Mouse (Mus musculus): ENCODE results near the gene Trmt1.

Trmt1 gene

GRCm38 (mm10) chr8:84709931-84710330, 23.8 kb downstream of the Trmt1 start:
- no peak for DNase-seq

- DNase-seq = peak in 1 of 2 experiments; percentile 69
These were observed 25.2 kb downstream of the Trmt1 start for GRCm38 (mm10) chr8:84711312-84711711.

DNA sequence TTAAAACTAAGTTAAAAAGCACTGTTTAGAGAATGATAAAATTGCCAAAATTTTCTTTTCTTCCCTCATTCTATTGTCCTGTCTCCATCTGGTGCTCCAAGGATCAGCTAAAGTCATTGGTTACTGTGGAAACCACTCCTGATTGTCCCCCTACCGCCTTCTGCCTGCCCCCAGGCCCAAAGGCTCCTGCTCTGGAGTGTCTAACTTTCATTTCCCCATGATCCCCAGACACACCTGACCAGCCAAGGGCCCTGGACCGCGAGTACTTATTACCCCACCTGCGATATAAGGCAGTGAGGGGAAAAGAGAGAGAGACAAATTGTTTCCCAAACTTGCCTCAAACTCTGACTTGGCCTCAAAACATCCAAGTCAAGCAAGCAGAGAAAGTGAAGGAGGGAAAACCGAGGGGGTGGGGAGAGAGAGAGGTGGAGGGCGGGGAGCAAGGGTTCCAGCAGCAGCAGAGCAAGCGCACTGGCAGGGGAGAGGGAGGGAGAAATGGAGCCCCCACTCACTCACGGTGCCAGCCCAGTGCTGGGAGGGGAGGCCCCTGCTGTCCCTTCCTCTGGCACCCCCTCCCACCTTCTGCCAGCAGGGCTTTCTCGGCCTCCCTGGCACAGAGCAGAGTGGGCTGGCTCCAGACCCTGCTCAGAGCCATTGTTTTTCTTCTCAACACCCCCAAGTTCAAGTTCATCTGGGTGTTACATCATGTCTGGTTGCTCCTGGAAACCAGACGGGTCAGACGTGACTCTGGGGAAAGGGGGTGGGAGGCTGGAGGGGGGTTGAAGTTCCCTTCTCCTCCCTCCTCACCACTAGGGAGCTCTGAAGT, 26.0 kb downstream of the Trmt1 start:
- peak; percentile 57 to 74 for DNase-seq

GRCm38 (mm10) chr8:84712759-84713120, 26.6 kb downstream of the Trmt1 start:
- DNase-seq = no peak

DNA sequence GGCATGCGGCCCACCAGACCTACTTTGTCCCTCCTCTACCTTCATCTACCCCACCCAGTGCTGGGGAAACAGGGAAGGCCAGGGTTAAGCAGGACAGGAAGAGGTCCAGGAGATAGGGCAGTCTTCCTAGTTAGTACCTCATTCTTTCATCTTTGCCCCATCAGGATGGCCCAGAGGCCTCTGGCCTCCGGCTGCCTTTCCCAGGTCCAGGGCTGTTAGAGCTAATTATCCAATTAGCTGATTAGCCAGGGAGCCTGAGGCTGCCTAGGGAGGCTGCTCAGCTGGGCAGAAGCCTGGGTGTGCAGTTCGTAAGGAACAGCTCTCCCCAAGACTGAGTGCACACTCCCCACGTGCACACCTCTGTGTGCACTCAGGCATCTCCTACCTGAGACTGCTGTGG, 27.3 kb downstream of the Trmt1 start:
- no peak for DNase-seq

GRCm38 (mm10) chr8:84714161-84714560, 28.1 kb downstream of the Trmt1 start:
- no peak for DNase-seq

DNA sequence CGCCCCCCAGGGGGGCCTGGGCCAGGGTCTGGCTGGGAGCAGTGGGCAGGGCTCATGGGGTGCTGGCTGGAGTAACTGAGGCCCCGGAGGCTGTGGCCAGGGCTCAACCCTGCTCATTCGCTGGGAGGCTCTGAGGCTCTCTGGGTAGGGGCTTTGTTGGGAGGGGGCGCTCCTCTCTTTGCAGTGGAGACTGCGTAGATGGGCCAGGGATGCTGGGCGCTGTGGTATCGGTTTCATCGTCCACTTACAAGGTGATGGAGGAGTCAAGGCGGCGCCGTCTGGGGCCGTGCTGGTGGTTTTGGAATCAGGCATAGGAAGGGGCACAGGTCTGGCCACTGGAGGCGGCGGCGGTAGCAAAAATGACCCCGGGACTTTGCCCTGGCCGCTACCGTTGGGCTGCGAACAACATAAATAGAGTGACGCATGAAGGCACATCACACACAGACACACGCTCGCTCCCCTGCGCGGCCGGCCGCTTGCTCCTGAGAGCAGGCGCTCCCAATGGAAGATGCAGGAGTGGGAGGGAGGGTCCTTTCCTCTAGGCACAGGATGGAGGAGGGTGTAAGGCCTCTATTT, 29.9 kb downstream of the Trmt1 start:
- DNase-seq = no peak

DNA sequence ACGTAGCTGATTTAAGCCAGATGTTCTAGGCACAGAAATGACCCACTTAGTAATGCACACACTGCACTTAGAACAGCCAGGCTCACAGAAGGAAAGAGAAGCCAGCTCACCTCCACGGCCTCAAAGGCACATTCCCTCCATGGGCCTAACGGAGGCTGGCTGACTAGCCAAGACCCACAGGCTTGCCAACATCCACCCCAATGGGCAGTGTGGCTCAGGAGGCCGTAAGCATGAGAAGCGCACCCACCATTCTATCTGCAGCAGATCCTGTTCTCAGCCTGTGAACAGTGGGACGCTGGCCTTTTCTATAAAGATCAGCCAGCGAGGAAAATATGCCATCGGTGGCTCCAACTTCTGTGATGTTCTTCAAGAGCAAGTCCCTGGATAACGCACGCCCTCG, 30.7 kb downstream of the Trmt1 start:
- DNase-seq = no peak

DNA sequence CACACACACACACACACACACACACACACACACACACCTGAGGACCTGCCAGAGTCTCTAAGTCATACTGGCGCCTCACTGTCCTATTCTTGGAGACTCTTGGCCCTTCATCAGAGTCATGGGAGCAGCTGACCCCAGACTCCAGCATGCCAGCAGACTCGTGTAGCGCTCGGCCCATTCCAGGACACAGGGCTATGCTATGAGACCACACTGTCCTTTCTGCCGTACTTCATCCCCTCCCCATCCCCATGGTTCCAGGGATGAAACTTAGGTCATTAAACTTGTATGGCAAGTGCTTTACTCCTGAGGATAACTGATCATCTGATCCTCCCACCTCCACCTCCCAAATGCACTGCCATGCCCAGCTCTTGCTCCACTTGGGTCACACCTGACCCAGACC, 32.4 kb downstream of the Trmt1 start:
- no peak for DNase-seq

DNA sequence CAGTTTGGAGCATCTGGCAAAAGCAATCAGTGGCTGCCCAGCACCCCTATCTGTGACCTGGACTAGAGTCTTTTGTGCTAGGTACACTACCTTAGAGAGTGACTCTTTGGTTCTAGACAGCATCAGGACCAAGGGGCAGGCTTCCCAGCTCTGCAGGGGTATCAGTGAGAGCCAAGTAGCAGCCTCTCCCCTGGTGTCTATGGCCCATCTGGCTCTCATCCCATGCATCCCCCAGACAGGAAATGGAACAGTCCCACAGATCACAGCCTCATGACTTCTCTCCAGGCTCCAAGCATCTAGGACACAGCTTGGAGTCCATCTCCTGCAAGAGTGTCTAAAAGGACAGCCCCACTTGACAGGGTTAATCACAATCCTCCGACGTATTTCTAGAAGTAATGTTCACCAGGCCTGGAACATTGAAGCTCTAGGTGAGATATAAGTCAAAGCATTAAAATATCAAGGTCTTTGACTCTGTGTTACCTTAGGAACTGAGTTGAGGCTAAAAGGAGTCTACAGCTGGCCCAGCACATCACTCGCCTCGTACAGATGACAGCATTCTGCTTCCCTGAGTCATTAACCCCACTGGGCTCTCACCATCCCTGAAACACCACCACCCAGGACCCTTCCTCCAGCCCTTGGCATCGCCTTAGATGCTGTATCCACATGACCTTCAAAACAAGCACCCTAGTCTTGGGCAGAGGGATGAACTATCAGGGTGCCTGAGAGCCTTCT, 33.0 kb downstream of the Trmt1 start:
- DNase-seq = no peak

DNA sequence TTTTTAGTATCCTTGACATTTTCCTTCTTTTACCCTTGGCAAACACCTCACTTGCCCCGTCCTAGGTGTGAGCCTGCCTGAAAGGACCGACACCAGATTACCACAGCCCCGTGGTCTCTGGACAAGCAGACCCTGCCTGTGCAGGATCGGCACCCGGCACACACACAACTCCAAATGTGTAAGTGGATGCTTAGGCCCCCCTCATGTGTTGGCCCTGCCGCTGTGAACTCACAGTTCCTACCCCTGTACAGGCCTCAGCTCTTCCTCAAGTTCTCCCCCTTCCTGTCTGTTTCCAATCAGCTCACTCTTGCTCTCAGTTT, 36.4 kb downstream of the Trmt1 start:
- no peak for DNase-seq

DNA sequence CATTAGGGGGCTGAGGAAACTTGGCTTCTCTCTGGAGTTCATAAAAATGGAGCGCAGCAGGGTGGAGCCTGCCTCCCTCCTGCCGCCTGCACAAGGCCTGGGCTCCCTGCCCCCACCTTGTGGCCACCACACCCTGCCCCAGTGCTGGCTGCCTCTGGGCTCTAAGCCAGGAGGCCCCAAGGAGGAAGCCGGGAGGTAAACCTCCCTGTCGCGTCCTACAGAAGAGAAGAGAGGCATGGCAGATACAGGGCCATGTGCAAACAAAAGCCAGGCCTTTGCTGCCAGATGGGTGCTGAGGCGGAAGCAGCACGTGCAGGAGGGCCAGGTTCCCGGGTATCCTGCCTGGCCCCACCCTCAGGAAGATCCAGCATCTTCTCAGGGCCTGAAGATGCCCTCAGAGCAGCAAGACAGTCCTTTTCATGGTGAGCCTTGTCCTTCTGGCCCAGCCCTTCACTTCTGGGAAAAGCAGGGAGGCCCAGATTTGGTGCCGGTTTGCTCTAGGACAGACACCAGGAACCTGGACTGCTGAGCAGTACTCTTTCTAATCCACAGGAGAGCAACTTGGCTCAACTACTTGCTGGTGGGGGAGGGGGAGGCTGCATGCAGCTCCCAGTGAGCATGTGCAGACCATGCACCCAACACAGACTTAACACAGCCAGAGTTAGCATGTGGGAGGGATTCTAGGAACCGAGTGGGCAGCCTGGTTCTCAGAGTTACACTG, 36.9 kb downstream of the Trmt1 start, which contains the start of gene G430095P16Rik:
Gene G430095P16Rik (plus strand): TSS at position 158 of the 721 bp plus-strand sequence.
- DNase-seq = peak; percentile 93 to 96

- DNase-seq = no peak
These were observed 37.4 kb downstream of the Trmt1 start for GRCm38 (mm10) chr8:84723571-84723900.

DNA sequence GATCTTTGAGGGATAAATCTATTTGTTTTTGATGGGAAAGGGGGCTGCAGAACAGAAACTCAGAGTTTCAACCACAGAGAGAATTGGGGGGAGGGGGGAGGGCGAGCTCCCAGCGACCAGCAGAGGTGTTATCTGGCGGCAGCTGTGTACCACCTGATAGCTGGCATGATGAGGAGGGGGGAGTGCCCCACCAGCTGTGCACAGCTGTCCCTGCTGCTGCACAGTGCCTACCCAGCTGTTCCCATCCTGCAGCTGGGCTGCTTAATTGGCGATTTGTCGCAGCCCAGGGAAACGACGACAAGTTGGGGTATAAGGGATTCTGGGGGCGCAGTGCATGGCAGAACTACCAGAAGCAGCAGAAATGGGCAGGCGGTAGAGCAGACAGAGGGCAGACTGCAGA, 38.6 kb downstream of the Trmt1 start:
- no peak for DNase-seq

DNA sequence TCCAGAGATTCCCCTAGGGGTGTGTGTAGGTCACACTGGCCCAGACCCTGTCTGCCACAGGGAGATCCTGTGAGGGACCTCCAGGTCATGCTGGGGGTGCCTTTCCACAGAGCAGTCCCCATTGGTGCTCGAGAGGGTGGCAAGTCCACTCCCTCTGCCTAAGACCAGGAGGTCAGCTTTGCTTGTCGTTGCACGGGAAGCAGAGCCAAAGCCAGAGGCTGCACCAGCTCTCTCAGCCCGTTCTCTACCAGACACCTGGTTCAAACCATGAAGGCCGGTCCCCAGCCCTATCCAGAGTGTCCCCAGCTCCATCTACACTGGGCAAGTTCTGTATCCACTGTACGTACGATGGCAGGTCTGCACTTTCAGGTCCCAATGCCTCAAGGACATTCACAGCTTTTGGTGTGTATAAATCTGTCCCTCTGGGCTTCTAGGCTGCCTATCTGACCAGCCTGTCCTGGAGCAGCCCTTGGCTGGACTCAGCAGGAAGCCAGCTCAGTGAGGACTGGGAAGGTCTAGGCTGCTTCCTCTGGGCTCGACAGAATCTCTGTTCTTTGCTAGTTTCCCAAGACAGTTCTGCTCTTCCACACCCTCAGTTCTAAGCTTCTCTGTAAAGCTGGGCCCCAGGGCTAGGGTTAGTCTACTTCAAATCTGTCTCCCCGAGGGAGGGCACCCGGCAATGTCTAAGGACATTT, 39.3 kb downstream of the Trmt1 start:
- no peak for DNase-seq

GRCm38 (mm10) chr8:84725941-84726259, 39.8 kb downstream of the Trmt1 start:
- peak; percentile 65 to 78 for DNase-seq

- no peak for DNase-seq
These were observed 42.4 kb downstream of the Trmt1 start for GRCm38 (mm10) chr8:84728474-84728873.

- DNase-seq = peak; percentile 45 to 63
These were observed 43.8 kb downstream of the Trmt1 start for GRCm38 (mm10) chr8:84729921-84730362.

- no peak for DNase-seq
These were observed 44.6 kb downstream of the Trmt1 start for GRCm38 (mm10) chr8:84730541-84731370.

DNA sequence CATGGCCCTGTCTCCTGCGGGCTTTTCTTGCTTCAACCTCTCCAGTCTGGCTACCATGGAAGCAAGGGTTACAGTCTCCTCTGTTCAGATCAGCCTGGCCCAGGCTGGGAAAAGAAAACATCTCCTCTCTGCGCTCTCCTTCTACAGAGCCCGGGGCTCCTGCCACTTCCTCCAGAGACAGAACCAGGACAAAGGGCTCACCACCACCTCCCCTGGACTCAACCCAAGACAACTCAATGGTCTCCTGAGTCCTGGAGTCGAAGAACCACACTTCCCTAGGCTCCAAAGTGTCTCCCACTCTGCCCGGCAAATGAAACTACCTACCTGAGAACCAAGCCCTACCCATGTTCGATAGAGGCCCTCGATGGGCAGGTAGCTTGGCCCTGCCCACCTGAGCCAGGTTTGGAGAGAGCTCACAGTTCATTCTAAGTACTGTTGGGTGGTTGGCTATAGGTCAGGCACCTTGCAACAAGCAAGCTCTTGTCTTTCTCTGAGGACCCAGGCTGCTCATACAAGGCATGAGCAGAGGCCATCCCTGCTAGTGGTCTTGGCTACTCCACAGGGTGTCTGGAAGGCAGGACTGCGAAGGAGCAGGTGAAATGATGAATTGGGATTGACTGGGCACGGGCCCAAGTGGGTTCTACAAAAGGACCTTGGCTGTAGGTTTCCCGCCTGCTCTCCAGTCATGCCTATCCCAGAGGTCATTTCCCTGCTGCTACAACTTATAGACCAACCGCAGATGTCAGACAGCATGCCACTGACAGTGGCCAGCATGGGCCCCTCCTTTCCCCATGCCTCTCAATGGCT, 45.5 kb downstream of the Trmt1 start:
- DNase-seq = no peak

DNA sequence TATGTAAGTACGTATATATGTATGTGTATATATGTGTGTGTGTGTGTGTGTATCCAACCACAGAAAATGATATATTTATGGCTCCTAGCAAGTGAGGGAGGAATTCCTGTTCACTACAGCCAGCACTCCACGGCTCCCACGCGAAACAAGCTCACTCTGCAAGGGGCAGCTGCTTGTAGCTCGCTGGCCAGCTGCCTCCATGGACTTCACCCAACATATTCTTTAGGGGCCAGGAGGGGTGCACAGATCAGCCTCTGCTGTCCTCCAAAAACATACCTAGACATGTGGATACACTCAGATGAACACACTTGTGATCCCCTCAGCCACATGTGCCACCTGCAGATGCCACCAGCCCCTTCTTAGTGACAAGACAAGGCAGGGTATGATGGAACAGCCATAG, 46.4 kb downstream of the Trmt1 start:
- DNase-seq = no peak
